Mouse (Mus musculus) adrenal gland, adult 2 months (tissue): ENCODE data around the gene Zfp507. TPM values are rescaled to one million over a fixed set of nuclear protein-coding genes. Genes with fewer than 3 reads are reported as not detected.
A peak's percentile ranks its signal among the peaks of the same experiment; 100 is the strongest.

Experiments used
- DNase-seq: peaks from one replicate; pipeline ENCODE4 v3.0.0; 2021
- polyA plus RNA-seq: library from polyadenylated mRNA; depleted of rRNA; stranded (reverse); fragments of >200 nt; gene quantifications from 2 replicates; pipeline ENCODE4 v1.2.3, GENCODE M21; 2012; rRNA removed
- total RNA-seq, 2 experiments: library from RNA; stranded (reverse); gene quantifications; 2 replicates each; pipeline ENCODE4 v1.2.3; 2021

The Zfp507 gene
- total and polyA plus RNA-seq, 3 experiments = 4.1 to 22.6 (median 21.5) TPM

GRCm38 (mm10) chr7:35738871-35739270 lies 63.9 kb downstream of the Zfp507 start:
- DNase-seq = no peak

- no peak for DNase-seq
These were observed 69.3 kb downstream of the Zfp507 start for GRCm38 (mm10) chr7:35733313-35734050.

GRCm38 (mm10) chr7:35732585-35733059 lies 70.2 kb downstream of the Zfp507 start:
- DNase-seq = no peak

GRCm38 (mm10) chr7:35729621-35730031 lies 73.2 kb downstream of the Zfp507 start:
- DNase-seq = peak; percentile 50

- DNase-seq = no peak
These were observed 74.4 kb downstream of the Zfp507 start for GRCm38 (mm10) chr7:35728376-35728775.

- no peak for DNase-seq
These were observed 79.8 kb downstream of the Zfp507 start for GRCm38 (mm10) chr7:35723035-35723434.

Other genes starting within 250 kb of the Zfp507 start
- 10 to 100 TPM; 53.1 to 53.5 TPM for gene Nudt19, start 246.7 kb downstream of the Zfp507 start, total RNA-seq
- 112 and 122 TPM in 2 replicates for gene Nudt19, start 246.7 kb downstream of the Zfp507 start, polyA plus RNA-seq
- gene Rgs9bp, start 217.4 kb downstream of the Zfp507 start, total RNA-seq = under 1 TPM; 0.17 to 0.21 TPM
- 0.04 and 0.07 TPM in 2 replicates for gene Rgs9bp, start 217.4 kb downstream of the Zfp507 start, polyA plus RNA-seq
- 10 to 100 TPM; 27.7 to 30.4 TPM for gene Ankrd27, start 216.8 kb downstream of the Zfp507 start, total RNA-seq
- gene Ankrd27, start 216.8 kb downstream of the Zfp507 start, polyA plus RNA-seq = 14.5 and 19.9 TPM in 2 replicates
- 10 to 100 TPM; 87.1 to 88.8 TPM for gene Pdcd5, start 155.5 kb downstream of the Zfp507 start, total RNA-seq
- gene Pdcd5, start 155.5 kb downstream of the Zfp507 start, polyA plus RNA-seq = 21.2 and 21.3 TPM in 2 replicates
- 10 to 100 TPM; 52.1 to 71.8 TPM for gene Dpy19l3, start 48.5 kb downstream of the Zfp507 start, total RNA-seq
- gene Dpy19l3, start 48.5 kb downstream of the Zfp507 start, polyA plus RNA-seq = 8.4 and 9.5 TPM in 2 replicates